Mouse (Mus musculus): ENCODE measurements around the gene Map3k13.
A peak's percentile ranks its signal among the peaks of the same experiment; 100 is the strongest.
"Not testable (repeated sequence)": the region's sequence is repeated elsewhere in the genome, so short reads cannot be mapped to it uniquely, and the experiment has no call there.

Gene Map3k13

DNA sequence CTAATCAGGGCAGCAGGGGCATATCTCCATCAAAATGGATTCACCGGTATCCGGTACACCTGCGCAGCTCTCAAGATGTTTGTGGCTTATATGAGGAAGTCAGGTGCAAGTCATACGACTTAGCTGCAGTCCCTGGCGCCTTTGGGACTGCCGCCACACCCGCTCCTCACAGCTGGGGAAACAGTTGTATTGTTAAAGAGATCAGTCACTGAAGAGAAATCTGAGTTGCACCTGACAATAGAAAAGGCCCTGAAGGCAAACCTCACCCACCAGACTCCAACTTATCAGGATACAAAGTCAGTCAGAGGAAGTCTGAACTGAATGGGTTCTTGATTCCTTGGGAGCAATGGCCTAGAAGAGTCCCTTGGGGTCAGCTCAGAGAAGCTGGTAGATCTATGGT lies 13.6 kb downstream of the Map3k13 start:
- DNase-seq (ENCODE audit: low spot score) = not testable (repeated sequence)

DNA sequence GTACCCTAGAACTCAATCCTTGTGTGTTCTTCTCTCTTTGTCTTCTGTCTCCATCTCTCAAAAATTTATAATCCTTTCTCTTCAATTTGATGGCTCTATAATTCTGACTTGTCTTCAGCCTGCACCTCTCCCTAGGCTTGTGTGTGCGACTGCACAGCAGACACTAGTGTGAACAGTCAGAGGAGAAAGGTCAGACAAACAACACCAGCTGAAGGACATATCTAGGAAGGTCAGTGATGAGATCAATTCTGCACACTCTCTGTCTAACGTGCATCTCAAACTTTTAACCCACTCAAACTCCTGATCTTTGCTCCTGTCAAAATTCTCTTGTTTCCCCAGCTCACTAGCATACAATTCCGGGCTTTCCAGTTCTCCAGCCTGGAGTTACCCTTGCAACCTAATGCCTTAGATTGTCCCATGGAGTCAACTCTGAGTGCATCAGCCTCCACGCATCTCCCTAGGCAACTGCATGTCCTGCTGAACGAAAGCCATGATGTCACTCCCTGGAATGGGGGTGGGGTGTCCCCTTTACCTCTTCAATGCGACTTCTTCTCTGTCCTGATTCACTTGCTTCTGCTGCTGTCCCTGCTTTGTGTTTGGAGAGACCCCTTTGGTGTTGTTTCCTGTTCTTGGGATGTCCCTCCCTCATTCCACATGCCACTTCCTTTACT lies 19.2 kb downstream of the Map3k13 start:
- DNase-seq (ENCODE audit: low spot score) = no peak

DNA sequence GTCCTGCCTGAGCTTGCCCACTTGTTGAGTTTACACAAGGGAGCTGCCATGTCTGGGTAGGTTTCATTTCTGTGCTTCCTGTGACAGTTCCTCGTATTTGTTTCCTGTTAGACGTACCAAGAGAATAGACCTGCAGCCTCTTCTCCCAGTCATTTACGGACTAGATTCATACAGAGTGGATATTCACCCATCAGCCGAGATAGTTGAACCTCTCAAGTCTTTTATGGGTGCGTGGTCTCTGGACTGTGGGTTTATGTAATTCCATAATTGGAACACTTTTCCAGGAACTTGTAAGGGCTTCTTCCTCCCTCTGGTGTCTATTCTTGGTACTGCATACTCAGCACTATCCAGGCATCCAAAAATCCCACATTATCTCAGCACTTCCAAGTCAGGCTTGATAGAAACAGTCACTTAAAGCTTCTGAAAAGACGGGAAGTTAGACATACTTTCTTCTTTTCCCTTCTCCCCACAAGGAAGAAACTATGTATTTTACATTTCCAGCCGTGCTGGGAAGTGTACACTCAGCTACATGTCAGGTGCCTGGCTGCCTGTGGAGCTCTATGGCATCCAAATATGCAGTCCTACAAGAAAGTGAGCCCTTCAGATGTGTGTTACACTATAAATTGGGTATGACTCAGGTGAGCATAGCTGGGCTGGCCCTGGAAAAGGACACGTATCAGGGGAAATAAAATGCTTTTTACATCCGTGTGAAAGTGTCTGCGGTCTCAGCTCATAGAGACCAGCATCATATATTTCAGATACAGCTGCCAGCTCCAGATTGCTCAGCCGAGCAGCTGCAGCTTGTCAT lies 20.9 kb downstream of the Map3k13 start:
- peak; percentile 35 for DNase-seq (ENCODE audit: low spot score)

DNA sequence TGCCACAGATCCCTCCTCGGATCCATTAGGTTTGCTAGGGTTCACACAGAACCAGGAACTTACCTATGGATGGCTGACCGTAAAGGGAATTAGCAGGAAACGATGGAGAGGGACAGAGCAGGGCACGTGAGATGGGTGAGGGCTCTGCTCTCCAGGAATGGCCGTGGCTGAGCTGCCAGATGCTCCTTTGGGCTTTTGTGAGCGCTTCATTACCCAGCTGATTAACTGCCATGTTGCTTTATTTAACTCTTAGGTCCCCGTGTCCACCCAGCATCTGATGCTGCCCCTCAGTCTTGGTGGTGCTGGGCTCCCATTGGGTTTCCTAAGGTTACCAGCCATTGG lies 21.5 kb downstream of the Map3k13 start:
- DNase-seq (ENCODE audit: low spot score) = no peak

DNA sequence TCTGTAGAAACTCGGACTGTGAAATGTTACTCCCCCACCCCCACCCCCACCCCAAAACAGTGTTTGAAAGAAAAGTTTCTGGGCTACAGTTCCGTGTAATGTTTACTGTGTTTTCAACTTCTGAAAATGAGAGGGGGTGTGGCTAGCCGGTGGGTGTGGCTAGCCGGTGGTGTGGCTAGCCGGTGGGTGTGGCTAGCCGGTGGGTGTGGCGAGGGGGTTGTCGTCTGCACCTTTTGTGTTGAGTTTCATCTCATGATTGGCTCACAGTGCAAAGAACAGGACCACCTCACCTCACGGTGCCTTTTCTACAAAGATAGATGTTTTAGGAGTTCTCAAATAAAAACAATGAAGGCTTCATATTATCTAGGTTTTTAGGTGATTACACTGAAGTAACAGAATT lies 24.0 kb downstream of the Map3k13 start:
- DNase-seq (ENCODE audit: low spot score) = peak; percentile 41

DNA sequence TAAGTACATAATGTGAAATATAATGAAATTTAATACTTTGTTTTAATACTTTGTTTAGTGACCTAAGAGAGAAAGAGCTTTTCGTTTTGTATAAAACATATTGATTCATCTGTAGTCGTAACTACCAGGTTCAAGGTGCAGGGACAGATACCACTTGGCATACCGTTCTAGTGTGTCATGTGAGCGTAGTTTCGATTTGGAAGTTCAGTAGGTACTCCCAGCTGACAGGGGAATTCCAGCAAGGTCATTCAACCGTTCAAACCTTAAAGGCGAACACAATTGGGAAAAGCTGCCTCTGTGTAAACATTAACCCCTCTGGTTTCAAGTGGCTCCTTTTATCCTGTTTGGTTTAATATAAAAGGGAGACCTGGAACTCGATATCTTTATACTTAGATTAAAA lies 24.5 kb downstream of the Map3k13 start:
- peak; percentile 69 for DNase-seq (ENCODE audit: low spot score)

DNA sequence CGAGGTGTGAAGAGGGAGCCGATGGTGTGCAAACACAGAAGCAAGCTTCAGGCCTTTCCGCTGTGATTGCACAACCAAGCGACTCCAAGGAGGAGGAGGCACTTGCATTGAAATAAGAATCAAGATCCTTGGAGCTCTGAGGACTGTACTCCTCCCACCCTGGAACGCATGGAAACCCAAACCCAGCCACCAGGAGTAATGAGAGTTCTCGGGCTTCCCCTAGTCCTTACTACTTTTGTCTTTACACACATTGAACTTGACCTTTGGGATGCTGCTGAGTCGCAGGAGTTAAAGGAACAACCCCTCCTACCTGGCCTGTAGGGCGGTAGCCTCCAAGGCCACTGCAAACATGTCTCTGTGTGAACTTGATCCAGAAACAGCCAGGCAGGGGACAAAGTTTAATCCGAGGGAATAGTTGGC lies 31.5 kb downstream of the Map3k13 start:
- peak; percentile 77 for DNase-seq (ENCODE audit: low spot score)

DNA sequence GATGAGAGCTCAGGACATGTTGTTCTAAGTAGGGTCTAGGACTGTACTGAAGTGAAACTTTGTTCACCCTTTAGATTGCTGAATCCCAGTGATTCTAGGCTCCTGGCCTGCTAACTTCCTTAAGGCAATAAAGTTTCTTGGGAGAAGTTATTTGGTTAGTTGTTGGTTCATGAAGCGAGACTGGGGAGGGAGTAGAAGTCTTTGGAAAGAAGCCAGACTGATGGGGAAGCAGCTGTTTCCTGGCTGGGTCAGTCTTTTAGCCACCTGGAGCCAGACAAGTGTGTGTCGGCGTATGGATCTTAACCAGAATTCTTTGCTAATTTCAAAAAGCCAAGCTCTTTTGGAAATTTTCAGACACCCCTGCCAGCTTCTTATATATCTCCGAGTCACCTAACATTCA lies 33.0 kb downstream of the Map3k13 start:
- DNase-seq (ENCODE audit: low spot score) = no peak

DNA sequence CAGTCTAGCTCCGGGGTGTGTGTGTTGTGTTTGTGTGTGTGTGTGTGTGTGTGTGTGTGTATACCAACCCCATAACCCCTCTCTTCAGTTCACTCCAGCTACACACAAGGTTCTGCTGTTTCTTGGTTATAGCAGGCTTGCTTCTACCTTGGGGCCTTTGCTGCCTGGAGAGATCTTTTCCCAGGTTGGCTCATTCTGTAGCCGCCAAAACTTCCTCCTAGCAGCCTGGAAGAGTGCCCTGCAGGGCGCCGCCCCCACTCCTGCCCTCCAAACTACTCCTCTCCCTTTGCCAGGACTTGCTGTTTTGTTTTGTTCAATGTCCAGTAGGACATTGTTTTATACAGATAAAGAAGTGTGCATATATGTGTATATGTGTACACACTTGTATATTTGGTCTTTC lies 33.4 kb downstream of the Map3k13 start:
- DNase-seq (ENCODE audit: low spot score) = no peak

DNA sequence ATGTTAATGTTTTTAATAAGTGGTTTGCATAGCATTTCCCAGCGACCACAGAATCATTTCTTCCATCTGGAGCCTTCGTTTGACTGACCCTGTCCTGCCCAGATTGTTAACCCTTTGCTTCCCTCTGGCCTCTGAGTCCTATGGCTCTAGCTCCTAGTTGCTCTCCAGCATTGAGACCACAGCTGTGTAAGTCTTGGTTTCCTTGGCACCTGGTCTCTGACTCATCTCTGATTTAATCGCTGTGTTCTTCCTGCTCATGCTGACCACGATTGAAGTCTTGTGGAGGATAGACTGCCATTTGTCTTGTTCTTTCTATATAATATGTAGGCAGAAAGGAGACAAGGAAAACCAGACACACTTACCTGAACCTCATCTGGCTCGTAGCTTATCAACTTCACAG lies 35.6 kb downstream of the Map3k13 start:
- DNase-seq (ENCODE audit: low spot score) = no peak

DNA sequence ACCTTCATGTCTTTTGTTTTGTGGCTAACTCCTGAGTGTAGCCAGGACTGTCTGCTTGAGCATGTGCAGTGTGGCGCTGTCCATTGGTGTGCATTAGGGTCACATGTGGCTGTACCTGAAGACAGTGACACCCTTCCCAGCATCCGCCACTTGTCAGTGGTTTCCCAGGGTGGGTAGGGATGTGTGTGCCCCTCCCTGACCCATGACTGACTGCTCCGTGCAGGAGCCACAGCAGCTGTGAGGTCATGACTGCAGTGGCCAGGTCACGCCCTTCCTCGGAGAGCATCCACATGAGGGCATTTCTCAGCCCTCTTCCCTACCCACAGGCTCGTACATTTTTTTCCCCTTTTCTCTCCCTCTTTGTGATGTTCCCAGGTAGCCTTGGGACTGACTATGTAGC lies 36.6 kb downstream of the Map3k13 start:
- DNase-seq (ENCODE audit: low spot score) = no peak

DNA sequence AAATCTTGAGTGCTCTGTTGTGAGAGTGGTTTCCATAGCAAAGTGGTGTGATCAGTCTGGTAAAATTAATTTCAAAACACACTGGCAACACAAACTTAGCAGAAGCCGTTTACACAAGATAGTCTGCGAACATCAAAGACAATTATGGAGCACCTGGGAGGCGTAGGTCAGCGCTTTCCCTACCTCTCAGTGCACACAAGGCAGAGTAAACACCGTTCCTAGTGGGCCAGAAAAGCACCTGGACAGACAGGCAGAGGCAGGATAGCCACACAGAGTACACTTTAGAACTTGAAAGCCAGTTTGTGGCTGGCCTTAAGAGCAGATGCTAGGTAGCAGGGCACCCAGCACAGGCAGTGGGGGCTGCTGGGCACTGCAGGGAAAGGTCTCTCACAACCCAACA lies 37.6 kb downstream of the Map3k13 start:
- DNase-seq (ENCODE audit: low spot score) = no peak

DNA sequence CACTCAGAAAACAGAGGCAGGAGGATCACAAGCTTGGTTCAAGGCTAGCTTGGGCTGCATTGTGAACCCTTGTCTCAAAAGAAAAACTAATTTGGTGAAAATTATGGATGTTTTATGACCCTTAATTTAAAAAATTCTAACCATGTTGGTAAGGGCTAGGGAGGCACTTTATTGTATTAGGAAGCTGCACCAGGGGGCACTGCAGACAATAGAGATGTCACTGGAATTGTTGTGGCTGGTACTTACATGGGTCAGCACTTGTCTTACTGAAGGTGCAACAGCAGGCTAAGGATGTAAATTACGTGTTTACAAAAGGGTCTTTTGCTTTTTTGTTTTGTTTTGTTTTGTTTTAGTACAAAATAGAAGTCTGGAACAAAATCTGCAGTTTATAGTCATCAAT lies 39.3 kb downstream of the Map3k13 start:
- no peak for DNase-seq (ENCODE audit: low spot score)

DNA sequence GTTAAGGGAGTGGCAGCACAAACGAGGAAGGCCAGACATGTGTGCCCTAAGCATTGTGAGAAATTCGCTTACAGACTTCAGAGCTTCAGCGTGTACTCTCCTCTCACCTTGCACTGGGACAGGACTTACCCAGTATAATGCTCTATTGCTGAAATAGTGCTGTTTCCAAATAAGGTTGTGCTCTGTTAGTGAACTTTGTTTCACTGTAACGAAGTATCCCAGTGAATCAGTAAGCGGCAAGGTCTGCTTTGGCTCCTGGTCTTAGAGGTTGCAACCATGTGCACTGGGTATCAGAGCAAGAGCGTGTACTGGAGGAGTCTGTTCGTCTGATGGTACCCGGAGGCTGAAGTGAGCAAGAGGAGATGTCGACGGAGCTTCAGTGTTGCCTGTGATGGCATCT lies 39.8 kb downstream of the Map3k13 start:
- DNase-seq (ENCODE audit: low spot score) = no peak

DNA sequence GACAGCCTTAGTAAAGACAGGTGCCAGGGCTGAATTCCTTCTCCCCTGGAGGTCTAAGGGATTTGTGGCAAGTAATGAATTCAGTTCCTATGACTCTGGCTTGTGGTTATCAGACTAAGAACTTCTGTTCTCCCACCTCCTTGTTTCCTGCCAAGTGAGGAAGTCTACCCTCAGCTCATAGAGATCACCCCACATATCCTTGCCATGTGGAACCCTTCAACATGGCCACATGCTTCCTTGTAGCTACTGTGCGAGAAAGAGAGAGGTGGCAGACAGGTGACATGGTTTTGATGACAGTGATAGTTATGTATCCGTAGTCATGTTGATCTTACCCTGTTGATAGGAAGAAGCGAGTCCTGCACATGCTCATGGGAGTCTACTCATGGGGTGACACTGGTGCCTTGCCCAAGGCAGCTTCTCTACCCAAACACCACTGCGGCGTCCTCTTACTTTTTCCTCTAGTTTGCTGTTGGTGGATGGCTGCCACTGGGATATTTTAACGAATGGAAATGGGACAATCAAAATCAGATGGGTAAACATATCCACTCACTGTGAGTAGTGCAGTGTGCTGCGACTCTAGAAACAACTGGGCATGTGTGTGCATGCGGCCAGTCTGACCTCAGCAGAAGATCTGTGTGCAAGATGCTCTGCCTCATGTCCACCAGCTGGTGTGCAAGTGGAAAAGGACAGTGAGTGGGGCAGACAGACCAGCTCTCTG lies 40.9 kb downstream of the Map3k13 start:
- DNase-seq (ENCODE audit: low spot score) = no peak

DNA sequence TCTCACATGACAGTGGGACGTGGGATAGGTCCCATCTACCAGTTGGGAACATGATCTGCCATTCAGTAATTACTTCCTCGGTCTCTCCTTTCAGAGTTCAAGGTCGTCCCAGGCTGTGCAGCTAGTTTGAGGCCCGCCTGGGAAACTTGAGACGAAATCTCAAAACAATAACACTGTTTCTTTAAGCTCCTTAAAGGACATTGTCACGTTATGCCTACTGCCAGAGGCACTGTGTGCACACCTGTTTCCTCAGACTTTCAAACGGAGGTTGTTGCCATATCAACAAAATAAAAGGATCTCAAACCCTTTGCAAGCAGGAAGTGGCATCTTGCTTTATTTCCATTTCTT lies 41.4 kb downstream of the Map3k13 start:
- DNase-seq (ENCODE audit: low spot score) = no peak

DNA sequence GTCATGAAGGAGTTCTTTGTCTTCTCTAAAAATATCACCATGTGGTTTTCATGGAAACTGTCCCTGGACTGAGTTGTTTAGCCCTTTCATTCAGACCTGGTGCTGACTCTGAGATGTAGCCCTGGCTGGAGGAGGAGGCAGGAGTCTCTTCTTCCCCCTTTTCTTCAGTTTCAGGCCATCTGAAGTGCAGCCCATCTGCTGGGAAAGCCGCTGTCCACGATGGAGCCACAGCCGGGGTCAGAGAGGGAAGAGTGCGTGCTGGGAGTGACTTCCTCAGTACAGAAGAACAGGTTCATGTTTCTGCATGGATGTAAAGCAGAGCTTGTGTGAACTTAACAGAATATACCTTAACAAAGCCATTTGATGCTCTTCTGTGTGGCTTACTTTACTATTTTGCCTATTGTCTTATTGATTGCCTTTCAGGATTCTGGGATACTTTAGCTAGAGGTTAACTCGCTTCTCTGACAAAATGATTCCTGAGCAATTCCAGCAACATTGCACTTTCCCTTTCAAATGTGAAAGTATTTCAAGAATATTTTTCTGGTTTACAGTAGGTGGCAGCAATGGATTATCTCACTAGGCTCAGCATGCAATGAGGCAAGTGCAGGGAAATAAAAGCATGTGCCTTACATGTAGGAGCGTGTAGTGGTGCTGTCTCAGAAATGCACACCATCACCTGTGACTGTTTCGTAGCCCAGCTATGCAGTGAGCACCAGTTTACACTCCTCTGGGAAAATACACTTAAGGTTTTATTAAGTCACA lies 42.3 kb downstream of the Map3k13 start:
- DNase-seq (ENCODE audit: low spot score) = no peak

DNA sequence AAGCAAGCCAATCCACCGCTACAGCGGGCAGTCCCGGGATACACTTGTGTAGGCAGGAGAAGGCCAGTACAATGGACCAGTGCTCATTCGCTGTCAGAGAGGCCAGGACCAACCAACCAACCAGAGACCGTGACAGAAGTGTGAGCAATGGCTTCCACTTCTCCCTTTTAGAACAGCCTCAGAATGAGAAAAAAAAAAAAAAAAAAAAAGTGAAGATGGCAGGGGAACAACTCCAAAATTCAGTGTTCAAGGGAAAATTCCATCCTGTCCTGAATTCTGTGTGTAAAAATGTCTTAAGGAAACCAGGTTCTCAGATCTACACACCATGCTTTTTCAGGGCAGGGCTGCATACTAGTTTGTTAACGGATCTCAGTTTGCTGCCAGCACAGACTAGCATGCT lies 43.5 kb downstream of the Map3k13 start:
- DNase-seq (ENCODE audit: low spot score) = no peak

DNA sequence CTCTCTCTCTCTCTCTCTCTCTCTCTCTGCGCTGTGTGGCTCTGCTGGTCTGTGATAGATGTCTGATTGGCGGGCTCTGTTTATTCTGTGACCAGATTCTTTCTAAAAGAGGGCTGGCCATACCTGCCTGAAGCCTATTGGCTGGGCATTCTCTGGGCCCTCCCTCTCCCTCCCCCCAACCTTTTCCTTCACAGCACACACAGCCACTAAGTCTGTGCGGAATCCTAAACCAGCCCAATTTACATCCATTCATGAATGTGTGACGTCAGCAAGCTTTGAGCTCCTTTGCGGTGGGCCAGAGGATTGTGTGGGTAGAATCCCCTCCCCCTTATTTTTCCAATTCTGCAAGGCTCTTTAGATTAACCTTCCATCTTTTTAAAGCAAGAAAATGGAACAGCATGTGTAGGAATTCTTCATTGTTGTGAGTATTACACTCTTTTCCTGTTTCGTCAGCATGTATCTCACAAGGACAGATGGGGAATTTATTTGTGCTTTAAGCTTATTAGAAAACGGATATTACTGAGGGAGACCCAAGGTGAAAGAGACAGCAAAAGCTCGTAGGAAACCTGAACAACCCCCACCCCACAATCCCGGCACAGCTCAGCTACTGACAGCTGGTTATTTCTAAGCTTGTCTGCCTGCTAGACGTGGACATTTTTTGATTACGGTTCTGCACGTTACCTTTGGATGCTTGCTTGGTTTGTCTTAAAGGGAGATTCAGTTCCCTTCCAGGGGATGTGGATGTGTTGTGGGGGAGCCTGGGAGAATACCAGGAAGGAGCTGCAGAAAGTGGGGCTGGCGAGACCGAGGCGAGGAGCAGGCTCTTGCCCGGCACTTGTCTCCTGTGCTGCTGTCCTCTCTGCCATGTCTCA lies 51.9 kb downstream of the Map3k13 start:
- DNase-seq (ENCODE audit: low spot score) = peak; percentile 82

DNA sequence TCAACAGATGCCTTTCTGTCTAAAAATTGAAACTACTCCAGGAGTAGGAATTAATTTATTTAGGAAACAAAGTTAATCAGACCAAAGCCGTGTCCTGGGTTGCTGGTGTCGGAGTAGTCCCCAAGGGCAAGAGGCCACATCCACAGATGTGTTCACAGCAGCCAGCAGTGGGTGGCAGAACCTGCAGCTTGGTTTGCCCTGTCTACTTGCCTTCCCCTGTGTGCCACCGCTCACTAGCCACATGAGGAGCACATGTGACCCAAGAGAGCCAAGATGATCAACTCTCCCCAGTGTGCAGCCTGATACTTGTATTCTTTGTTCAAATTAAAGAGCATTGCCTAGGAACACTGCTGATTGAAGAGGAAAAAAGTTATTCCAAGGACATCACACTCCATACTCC lies 54.3 kb downstream of the Map3k13 start:
- DNase-seq (ENCODE audit: low spot score) = no peak

DNA sequence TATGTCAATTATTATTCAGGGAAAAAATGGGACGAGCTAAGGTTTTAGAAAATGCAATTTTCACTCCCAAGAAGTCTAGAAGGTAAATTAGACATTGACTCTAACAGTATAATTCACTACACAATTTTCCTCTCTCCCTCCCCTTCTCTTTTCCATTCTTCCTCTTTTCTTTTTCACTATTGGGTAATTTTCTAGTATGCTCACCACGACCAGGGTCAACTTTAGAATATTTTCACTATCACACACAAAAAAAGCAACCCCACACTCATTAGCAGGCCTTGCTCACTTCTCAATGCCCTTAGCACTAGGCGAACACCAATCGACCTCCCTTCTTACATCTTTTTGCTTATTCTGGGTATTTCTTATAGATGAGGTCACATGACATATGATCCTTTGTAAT lies 54.7 kb downstream of the Map3k13 start:
- DNase-seq (ENCODE audit: low spot score) = no peak

DNA sequence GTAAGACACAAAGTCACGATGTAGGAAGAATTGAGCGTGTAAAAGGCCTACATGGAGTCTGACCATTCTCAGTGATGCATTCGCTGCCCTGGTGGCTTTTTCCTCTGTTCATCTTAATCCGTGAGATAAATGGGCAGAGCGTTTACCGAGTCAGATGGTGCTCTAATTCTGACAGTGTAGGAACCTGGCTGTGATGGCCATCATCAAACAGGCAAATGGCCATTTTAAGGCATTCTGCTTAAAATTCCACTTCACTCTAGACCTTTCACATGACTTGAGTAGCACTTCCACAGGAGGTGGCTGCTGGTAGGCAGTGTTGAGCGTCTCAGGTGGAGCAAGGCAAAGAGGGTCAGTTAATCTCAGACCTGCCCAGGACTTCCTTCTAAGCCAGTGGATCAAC lies 58.2 kb downstream of the Map3k13 start:
- no peak for DNase-seq (ENCODE audit: low spot score)

All from yolk sac, embryonic 10.5 days (tissue).